Mouse (Mus musculus): ENCODE measurements around the gene Prkaca.

GRCm38 (mm10) chr8:84015833-84016232 is 43.0 kb downstream of the Prkaca start:
- TF ChIP-seq EP300 (optimal IDR thresholded peaks at IDR 0.05) = no peak
- TF ChIP-seq CTCF (IDR thresholded peaks at IDR 0.05; ENCODE audit: low read depth) = no peak

All from stomach, postnatal 0 days (tissue).